Mouse (Mus musculus): ENCODE results near the gene Sbno1.

- TF ChIP-seq TCF12 (IDR thresholded peaks at IDR 0.05; ENCODE audit: insufficient read depth, poor library complexity, severe bottlenecking) = no peak
- TF ChIP-seq USF1 (IDR thresholded peaks at IDR 0.05; ENCODE audit: low read depth) = no peak
- no peak for TF ChIP-seq CEBPB (IDR thresholded peaks at IDR 0.05; ENCODE audit: insufficient read depth, poor library complexity, severe bottlenecking)
- no peak for TF ChIP-seq REST (IDR thresholded peaks at IDR 0.05; ENCODE audit: insufficient read depth, insufficient read length)
- TF ChIP-seq POLR2A (IDR thresholded peaks at IDR 0.05; ENCODE audit: insufficient read length, low read depth) = no peak
- TF ChIP-seq MAX (IDR thresholded peaks at IDR 0.05; ENCODE audit: low read depth) = no peak
- no peak for TF ChIP-seq MYOG (IDR thresholded peaks at IDR 0.05; ENCODE audit: control insufficient read depth in 1 of 3, insufficient read depth in 1 of 3, insufficient read length in 2 of 3, low read depth in 2 of 3)
- no peak for TF ChIP-seq POLR2AphosphoS2 (IDR thresholded peaks at IDR 0.05; ENCODE audit: insufficient read length, low read depth)
- TF ChIP-seq E2F4 (IDR thresholded peaks at IDR 0.05; ENCODE audit: insufficient read depth) = no peak
- no peak for TF ChIP-seq MYOD1 (IDR thresholded peaks at IDR 0.05; ENCODE audit: control insufficient read depth in 1 of 3, insufficient read length in 2 of 3, low read depth in 2 of 3)
- TF ChIP-seq TCF3 (IDR thresholded peaks at IDR 0.05; ENCODE audit: insufficient read length, low read depth) = no peak
- no peak for TF ChIP-seq SRF (IDR thresholded peaks at IDR 0.05; ENCODE audit: control insufficient read depth, insufficient read length, low read depth)
These were observed 45.7 kb downstream of the Sbno1 start for GRCm38 (mm10) chr5:124380121-124380520.
